Mouse (Mus musculus): ENCODE measurements around the gene Mtfr1l. TPM values are rescaled to one million over a fixed set of nuclear protein-coding genes. Genes with fewer than 3 reads are reported as not detected.
"Not testable (repeated sequence)": the region's sequence is repeated elsewhere in the genome, so short reads cannot be mapped to it uniquely, and the experiment has no call there.

Mtfr1l gene
- polyA plus RNA-seq, 1 experiment from 2014 or later: 170 TPM

DNA sequence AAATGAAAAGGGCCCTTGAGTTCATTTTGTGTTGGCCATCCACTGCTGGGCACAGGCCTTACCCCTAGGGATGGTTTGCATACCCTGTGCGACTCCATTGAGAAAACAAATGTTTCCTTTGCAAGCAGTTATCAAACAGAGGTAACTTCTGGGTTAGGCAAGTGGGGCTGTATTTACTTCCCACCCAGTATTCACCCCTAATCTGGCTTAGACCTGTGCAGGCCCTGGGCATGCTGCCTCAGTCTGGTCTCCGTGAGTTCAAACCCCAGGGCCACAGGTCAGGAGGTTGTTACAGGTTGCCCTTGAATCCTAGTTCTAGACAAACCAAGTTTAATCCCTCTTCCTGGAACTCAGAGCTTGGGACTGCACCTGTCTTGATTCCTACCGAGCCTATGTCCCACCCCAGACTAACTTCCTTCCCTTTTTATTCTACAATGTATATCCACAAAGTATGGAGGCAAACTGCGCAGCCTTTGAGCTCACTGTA is 29.8 kb downstream of the Mtfr1l start:
- Histone ChIP-seq H3K4me3 (ENCODE audit: control insufficient read depth in 1 of 2, insufficient read depth in 1 of 2, low read depth in 1 of 2, low read length in 2 of 2) (no peak overlapping the region), H3K4me1 (ENCODE audit: control insufficient read depth in 2 of 2, insufficient read depth in 2 of 2, low read length in 2 of 2) (no peaks in the 10 kb centered on the region), H3K4me2 (ENCODE audit: low read length) (no peak overlapping the region), H3K36me3 (ENCODE audit: control insufficient read depth, insufficient read depth, low read length) (peaks cover 13% of the 10 kb centered on the region), H3K27me3 (ENCODE audit: control insufficient read depth, insufficient read depth, low read length) (no peaks in the 10 kb centered on the region), H3K27ac (replicated peaks in 1 of 2; ENCODE audit: control insufficient read depth in 1 of 2, insufficient read depth in 1 of 2, low read depth in 2 of 2, low read length in 2 of 2) (no peak overlapping the region), H3K9me3 (ENCODE audit: control insufficient read depth, low read length) (no peaks in the 10 kb centered on the region), H3K9ac (ENCODE audit: low read length) (no peak overlapping the region)
- WGBS: 87% methylated on average over 4 of the region's 4 CpGs
- ATAC-seq (ENCODE audit: insufficient number of reproducible peaks, insufficient read depth, low FRiP score, low read depth): no peak

DNA sequence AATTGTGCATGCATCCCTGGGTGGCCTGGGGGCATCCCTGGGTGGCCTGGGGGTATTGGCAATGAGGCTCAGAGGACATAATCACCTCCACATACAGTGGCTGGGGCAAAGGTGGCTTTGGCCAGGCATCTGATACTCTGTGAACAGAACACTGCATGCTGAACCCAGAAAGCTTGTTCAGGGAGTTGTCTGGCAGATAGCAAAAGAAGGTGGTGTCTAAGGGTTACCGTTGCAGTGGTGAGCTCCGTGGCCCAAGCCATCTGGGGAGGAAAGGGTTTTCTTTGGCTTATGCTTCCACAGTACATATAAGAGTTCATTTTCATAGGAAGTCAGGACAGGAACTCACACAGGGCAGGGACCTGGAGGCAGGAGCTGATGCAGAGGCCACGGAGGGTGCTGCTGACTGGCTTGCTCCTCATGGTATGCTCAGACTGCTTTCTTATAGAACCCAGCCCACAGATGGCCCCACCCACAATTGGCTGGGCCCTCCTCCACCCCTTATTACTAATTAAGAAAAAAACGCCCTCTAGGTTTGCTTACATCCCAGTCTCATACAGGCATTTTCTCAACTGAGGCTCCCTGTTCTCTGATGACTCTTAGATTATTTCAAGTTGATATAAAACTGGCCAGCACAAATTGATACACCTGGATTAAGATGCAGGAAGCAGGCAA is 31.4 kb downstream of the Mtfr1l start:
- no peaks in the 10 kb centered on the region; a peak in 1 of 4 replicates for H3K4me1 ChIP-seq (ENCODE audit: control insufficient read depth in 2 of 2, insufficient read depth in 2 of 2, low read length in 2 of 2)
- H3K27me3 ChIP-seq (ENCODE audit: control insufficient read depth, insufficient read depth, low read length): no peaks in the 10 kb centered on the region
- no peaks in the 10 kb centered on the region for H3K9me3 ChIP-seq (ENCODE audit: control insufficient read depth, low read length)
- no peak overlapping the region for H3K9ac ChIP-seq (ENCODE audit: low read length)
- peaks cover 13% of the 10 kb centered on the region for H3K36me3 ChIP-seq (ENCODE audit: control insufficient read depth, insufficient read depth, low read length)
- H3K27ac ChIP-seq (replicated peaks in 1 of 2; ENCODE audit: control insufficient read depth in 1 of 2, insufficient read depth in 1 of 2, low read depth in 2 of 2, low read length in 2 of 2): no peak overlapping the region
- no peak for ATAC-seq (ENCODE audit: insufficient number of reproducible peaks, insufficient read depth, low FRiP score, low read depth)
- no peak overlapping the region for H3K4me2 ChIP-seq (ENCODE audit: low read length)
- WGBS: 76% methylated on average over 4 of the region's 4 CpGs
- H3K4me3 ChIP-seq (ENCODE audit: control insufficient read depth in 1 of 2, insufficient read depth in 1 of 2, low read depth in 1 of 2, low read length in 2 of 2): no peak overlapping the region

DNA sequence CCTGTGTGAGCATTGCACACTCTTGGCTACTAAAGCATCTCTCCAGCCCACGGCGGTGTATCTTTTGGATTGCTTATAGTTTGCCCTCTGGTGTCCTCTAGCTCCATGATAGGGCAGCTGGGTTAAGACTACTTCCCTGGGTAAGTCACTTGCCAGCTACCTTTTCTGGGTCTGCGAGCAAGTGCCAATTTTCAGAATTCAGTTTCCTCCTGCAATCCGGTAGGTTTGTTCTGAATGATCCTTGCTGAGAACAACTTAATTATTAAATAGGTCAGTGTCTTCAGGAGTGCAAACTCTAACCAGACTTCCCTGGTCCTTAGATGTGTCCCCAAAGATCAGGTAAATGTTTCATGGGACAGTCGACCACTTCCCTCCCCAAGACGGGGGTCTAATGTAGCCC is 34.1 kb downstream of the Mtfr1l start:
- H3K27me3 ChIP-seq (ENCODE audit: control insufficient read depth, insufficient read depth, low read length): no peaks in the 10 kb centered on the region
- no peak overlapping the region for H3K27ac ChIP-seq (replicated peaks in 1 of 2; ENCODE audit: control insufficient read depth in 1 of 2, insufficient read depth in 1 of 2, low read depth in 2 of 2, low read length in 2 of 2)
- 87% methylated on average over 6 of the region's 6 CpGs for WGBS
- H3K4me1 ChIP-seq (ENCODE audit: control insufficient read depth in 2 of 2, insufficient read depth in 2 of 2, low read length in 2 of 2): peaks cover 20 to 24% of the 10 kb centered on the region in 2 experiments
- H3K36me3 ChIP-seq (ENCODE audit: control insufficient read depth, insufficient read depth, low read length): no peaks in the 10 kb centered on the region
- H3K4me3 ChIP-seq (ENCODE audit: control insufficient read depth in 1 of 2, insufficient read depth in 1 of 2, low read depth in 1 of 2, low read length in 2 of 2): no peak overlapping the region
- H3K4me2 ChIP-seq (ENCODE audit: low read length): no peak overlapping the region
- ATAC-seq (ENCODE audit: insufficient number of reproducible peaks, insufficient read depth, low FRiP score, low read depth): no peak
- H3K9ac ChIP-seq (ENCODE audit: low read length): no peak overlapping the region
- no peaks in the 10 kb centered on the region for H3K9me3 ChIP-seq (ENCODE audit: control insufficient read depth, low read length)

DNA sequence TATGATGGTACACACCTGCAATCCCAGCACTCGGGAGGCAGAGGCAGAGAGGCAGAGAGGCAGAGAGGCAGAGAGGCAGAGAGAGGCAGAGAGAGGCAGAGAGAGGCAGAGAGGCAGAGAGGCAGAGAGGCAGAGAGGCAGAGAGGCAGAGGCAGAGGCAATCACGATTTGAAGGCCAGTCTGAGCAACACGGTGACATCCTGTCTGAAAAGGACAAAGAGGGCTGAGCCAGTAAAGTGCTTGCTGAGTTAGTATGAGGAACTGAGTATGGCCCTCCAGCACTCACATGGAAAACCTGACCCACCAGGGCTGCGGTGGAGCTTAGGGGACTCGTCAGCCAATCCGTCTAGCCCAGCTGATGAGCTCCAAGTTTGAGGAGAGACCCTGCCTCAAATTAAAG is 36.2 kb downstream of the Mtfr1l start:
- H3K4me2 ChIP-seq (ENCODE audit: low read length); H3K27ac ChIP-seq (replicated peaks in 1 of 2; ENCODE audit: control insufficient read depth in 1 of 2, insufficient read depth in 1 of 2, low read depth in 2 of 2, low read length in 2 of 2); H3K4me3 ChIP-seq (ENCODE audit: control insufficient read depth in 1 of 2, insufficient read depth in 1 of 2, low read depth in 1 of 2, low read length in 2 of 2); H3K27me3 ChIP-seq (ENCODE audit: control insufficient read depth, insufficient read depth, low read length); ATAC-seq (ENCODE audit: insufficient number of reproducible peaks, insufficient read depth, low FRiP score, low read depth); H3K9ac ChIP-seq (ENCODE audit: low read length); H3K9me3 ChIP-seq (ENCODE audit: control insufficient read depth, low read length); H3K36me3 ChIP-seq (ENCODE audit: control insufficient read depth, insufficient read depth, low read length): not testable (repeated sequence)
- WGBS: 73% methylated on average over 6 of the region's 6 CpGs
- H3K4me1 ChIP-seq (ENCODE audit: control insufficient read depth in 2 of 2, insufficient read depth in 2 of 2, low read length in 2 of 2): peaks cover 38 to 44% of the 10 kb centered on the region in 2 experiments

DNA sequence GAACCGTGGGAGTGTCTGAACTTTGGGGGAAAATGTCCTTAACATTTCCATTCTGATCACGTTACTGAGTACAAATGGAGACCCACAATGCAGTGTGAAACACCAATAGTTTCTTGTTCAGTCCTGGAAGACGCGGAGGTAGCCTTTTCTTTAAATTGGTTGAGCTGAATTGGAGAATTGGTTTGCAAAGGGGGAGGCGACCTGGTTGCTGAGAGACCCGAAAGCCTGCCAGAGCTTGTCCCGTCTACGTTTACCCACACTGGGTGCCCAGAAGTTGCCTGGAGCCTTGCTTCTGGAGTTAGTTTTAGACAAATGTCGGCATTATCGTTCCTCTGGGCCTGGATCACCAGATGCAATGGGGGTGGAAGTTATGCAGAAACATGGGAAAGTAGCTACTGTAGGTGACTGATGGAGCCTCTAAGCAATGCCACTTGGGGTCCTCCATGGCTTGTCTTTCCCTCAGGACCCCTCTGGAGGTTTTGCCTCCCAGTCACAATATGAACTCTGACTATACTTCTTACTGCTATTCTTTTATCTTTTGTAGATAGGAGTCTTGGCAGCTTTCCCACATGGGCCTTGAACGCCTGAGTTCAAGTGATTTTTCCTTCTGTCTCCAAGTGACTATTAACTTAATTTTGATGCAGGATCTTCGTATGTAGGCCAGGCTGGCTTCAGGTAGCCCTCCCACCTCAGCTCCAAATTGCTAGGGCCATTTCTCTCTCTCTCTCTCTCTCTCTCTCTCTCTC is 37.0 kb downstream of the Mtfr1l start:
- H3K9me3 ChIP-seq (ENCODE audit: control insufficient read depth, low read length): no peaks in the 10 kb centered on the region
- H3K27me3 ChIP-seq (ENCODE audit: control insufficient read depth, insufficient read depth, low read length): no peaks in the 10 kb centered on the region
- peaks cover 38 to 44% of the 10 kb centered on the region in 2 experiments for H3K4me1 ChIP-seq (ENCODE audit: control insufficient read depth in 2 of 2, insufficient read depth in 2 of 2, low read length in 2 of 2)
- 57% methylated on average over 12 of the region's 12 CpGs for WGBS
- no peaks in the 10 kb centered on the region for H3K36me3 ChIP-seq (ENCODE audit: control insufficient read depth, insufficient read depth, low read length)
- no peak overlapping the region for H3K4me3 ChIP-seq (ENCODE audit: control insufficient read depth in 1 of 2, insufficient read depth in 1 of 2, low read depth in 1 of 2, low read length in 2 of 2)
- peak overlapping the region; percentile 87; the same call in 1 of the 2 replicates for H3K4me2 ChIP-seq (ENCODE audit: low read length)
- ATAC-seq (ENCODE audit: insufficient number of reproducible peaks, insufficient read depth, low FRiP score, low read depth): no peak
- H3K9ac ChIP-seq (ENCODE audit: low read length): no peak overlapping the region
- no peak overlapping the region for H3K27ac ChIP-seq (replicated peaks in 1 of 2; ENCODE audit: control insufficient read depth in 1 of 2, insufficient read depth in 1 of 2, low read depth in 2 of 2, low read length in 2 of 2)

DNA sequence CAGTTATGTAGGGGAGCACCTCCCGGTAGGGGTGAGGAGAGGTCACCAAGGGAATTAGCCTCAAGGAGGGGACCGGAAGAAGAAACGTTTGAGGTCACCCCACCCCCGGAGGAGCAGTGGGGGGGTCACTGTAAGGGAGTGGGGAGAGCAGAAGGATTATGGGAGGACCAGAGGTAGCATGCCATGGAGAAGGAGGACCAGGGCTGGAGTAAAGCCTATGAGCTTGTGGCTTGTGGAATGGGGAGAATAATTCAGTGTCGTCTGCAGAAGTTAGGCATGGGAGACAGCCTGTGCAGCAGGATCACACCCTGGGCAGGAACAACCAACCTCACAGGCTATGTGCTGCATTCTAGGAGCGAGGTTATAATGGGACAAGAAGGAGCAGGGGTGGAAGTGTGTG is 38.0 kb downstream of the Mtfr1l start:
- Histone ChIP-seq H3K36me3 (ENCODE audit: control insufficient read depth, insufficient read depth, low read length) (no peaks in the 10 kb centered on the region), H3K4me3 (ENCODE audit: control insufficient read depth in 1 of 2, insufficient read depth in 1 of 2, low read depth in 1 of 2, low read length in 2 of 2) (peak overlapping the region; percentile 49 to 57), H3K27ac (replicated peaks in 1 of 2; ENCODE audit: control insufficient read depth in 1 of 2, insufficient read depth in 1 of 2, low read depth in 2 of 2, low read length in 2 of 2) (peak overlapping the region; percentile 82 to 88), H3K9me3 (ENCODE audit: control insufficient read depth, low read length) (no peaks in the 10 kb centered on the region), H3K4me1 (ENCODE audit: control insufficient read depth in 2 of 2, insufficient read depth in 2 of 2, low read length in 2 of 2) (peaks cover 38 to 44% of the 10 kb centered on the region in 2 experiments), H3K27me3 (ENCODE audit: control insufficient read depth, insufficient read depth, low read length) (no peaks in the 10 kb centered on the region), H3K4me2 (ENCODE audit: low read length) (peak overlapping the region; percentile 87), H3K9ac (ENCODE audit: low read length) (peak overlapping the region; percentile 76)
- 0 out of 2 replicates have a peak, but pooled peaks have one; percentile 5 for ATAC-seq (ENCODE audit: insufficient number of reproducible peaks, insufficient read depth, low FRiP score, low read depth)
- 10% methylated on average over 6 of the region's 6 CpGs for WGBS

DNA sequence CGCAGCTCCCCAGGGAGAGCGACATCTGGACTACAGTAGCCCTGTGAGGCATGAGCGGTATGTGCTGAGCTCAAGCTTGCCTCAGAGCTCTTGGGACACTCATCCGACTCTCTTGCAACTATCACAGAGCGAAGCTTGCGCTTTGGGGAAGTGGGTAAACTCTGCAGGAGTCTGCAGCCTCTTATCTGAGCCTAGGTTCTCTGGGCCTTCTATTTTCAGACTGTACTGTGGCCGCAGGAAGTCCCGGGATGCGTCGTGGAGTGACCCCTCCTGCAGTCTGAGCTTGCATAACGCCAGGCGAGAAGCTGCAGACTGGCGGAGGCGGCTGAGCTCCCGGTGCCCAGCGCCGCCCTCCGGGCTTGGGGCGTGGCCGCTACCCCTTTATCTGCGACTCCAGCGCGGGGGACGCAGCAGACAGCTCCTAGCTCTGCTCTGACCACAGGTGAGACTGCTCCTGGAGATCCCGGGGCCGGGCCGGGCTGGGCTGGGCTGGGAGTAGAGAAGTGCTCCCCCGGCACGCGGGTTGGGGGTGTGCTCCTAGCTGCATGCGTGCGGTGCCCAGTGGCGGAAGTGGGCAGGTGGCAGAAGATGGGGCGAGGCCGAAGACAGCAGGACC is 38.5 kb downstream of the Mtfr1l start, which contains the start of gene Paqr7:
Gene Paqr7 (plus strand): TSS at position 103 of the 616 bp plus-strand sequence.
- Histone ChIP-seq H3K27me3 (ENCODE audit: control insufficient read depth, insufficient read depth, low read length) (no peaks in the 10 kb centered on the region), H3K9ac (ENCODE audit: low read length) (peak within 1 kb of the TSS; percentile 76), H3K4me1 (ENCODE audit: control insufficient read depth in 2 of 2, insufficient read depth in 2 of 2, low read length in 2 of 2) (peaks cover 38 to 44% of the 10 kb centered on the region in 2 experiments), H3K36me3 (ENCODE audit: control insufficient read depth, insufficient read depth, low read length) (no peaks in the 10 kb centered on the region), H3K9me3 (ENCODE audit: control insufficient read depth, low read length) (no peaks in the 10 kb centered on the region), H3K4me3 (ENCODE audit: control insufficient read depth in 1 of 2, insufficient read depth in 1 of 2, low read depth in 1 of 2, low read length in 2 of 2) (peak within 1 kb of the TSS; percentile 49 to 57), H3K4me2 (ENCODE audit: low read length) (peak within 1 kb of the TSS; percentile 87), H3K27ac (replicated peaks in 1 of 2; ENCODE audit: control insufficient read depth in 1 of 2, insufficient read depth in 1 of 2, low read depth in 2 of 2, low read length in 2 of 2) (peak within 1 kb of the TSS; percentile 82 to 88)
- 1% methylated on average over 35 of the region's 35 CpGs for WGBS
- peak; percentile 65 for ATAC-seq (ENCODE audit: insufficient number of reproducible peaks, insufficient read depth, low FRiP score, low read depth)

Data from heart, embryonic 14.5 days (tissue).